1 mouse cellular context compared by ENCODE assay signal in genomic region chr13:43778021-43778649, GRCm38 (mm10).
TF ChIP-seq lines count a peak whose summit lies in the region.

No protein-coding gene starts in this region.

TF ChIP-seq in CH12.LX, 34 proteins besides CTCF, POLR2A, EP300 and RAD21 (continued from another document):
- TF ChIP-seq USF2 (conservative IDR thresholded peaks at IDR 0.05; ENCODE audit: low read depth, low read length) (no peak), GABPA (IDR thresholded peaks at IDR 0.05; ENCODE audit: insufficient replicate concordance, low read depth, low read length) (no peak), ZC3H11A (IDR thresholded peaks at IDR 0.05; ENCODE audit: low read depth, low read length) (no peak), JUN (IDR thresholded peaks at IDR 0.05; ENCODE audit: insufficient read depth, low read depth, low read length) (peak; percentile 64), SMC3 (IDR thresholded peaks at IDR 0.05; ENCODE audit: low read depth, low read length) (no peak; the same call in 1 of the 2 replicates), KAT2A (IDR thresholded peaks at IDR 0.05; ENCODE audit: insufficient replicate concordance, low read length) (0 out of 2 replicates have a peak, but pooled peaks have one; percentile 26), POLR2AphosphoS2 (IDR thresholded peaks at IDR 0.05; ENCODE audit: low read depth, low read length) (no peak), TBP (conservative IDR thresholded peaks at IDR 0.05; ENCODE audit: low read depth, low read length) (no peak), PAX5 (IDR thresholded peaks at IDR 0.05; ENCODE audit: low read length) (no peak), ZMIZ1 (IDR thresholded peaks at IDR 0.05; ENCODE audit: low read depth, low read length) (peak; percentile 57; the same call in 1 of the 2 replicates), ZNF384 (IDR thresholded peaks at IDR 0.05; ENCODE audit: low read depth, low read length) (no peak), USF1 (IDR thresholded peaks at IDR 0.05; ENCODE audit: low read depth, low read length) (no peak), ZKSCAN1 (IDR thresholded peaks at IDR 0.05; ENCODE audit: borderline replicate concordance, low read depth, low read length) (no peak)
